Mouse (Mus musculus) hindbrain, embryonic 10.5 days (tissue): ENCODE data around the gene Gba. TPM values are rescaled to one million over a fixed set of nuclear protein-coding genes. Genes with fewer than 3 reads are reported as not detected.
"Not testable (repeated sequence)": the region's sequence is repeated elsewhere in the genome, so short reads cannot be mapped to it uniquely, and the experiment has no call there.

Source experiments
- DNase-seq: peaks from one replicate; pipeline ENCODE4 v3.0.0-alpha.2; 2017; ENCODE audit warnings: low spot score
- H3K27ac ChIP-seq: fragments of 300-500 bp; sonication (generic); 2 replicates; pipeline ENCODE4 v1.5.1; 2016; ENCODE audit warnings: mild to moderate bottlenecking, moderate library complexity
- H3K27me3 ChIP-seq: fragments of 300-500 bp; sonication (generic); 2 replicates; pipeline ENCODE4 v1.6.1; 2016; ENCODE audit warnings: mild to moderate bottlenecking; ENCODE audit not compliant: poor library complexity, insufficient read depth, severe bottlenecking
- H3K36me3 ChIP-seq: fragments of 300-500 bp; sonication (generic); 2 replicates; pipeline ENCODE4 v1.6.1; 2016; ENCODE audit warnings: mild to moderate bottlenecking, moderate library complexity
- H3K4me1 ChIP-seq: fragments of 300-500 bp; sonication (generic); replicated peaks from 2 replicates; pipeline ENCODE4 v1.6.1; 2016; ENCODE audit warnings: mild to moderate bottlenecking
- H3K4me3 ChIP-seq: fragments of 300-500 bp; sonication (generic); 2 replicates; pipeline ENCODE4 v1.5.1; 2016; ENCODE audit warnings: mild to moderate bottlenecking, moderate library complexity
- H3K9me3 ChIP-seq: fragments of 300-500 bp; sonication (generic); 2 replicates; pipeline ENCODE4 v1.6.1; 2016; ENCODE audit warnings: mild to moderate bottlenecking, moderate library complexity
- WGBS: fragments of 180-500 bp; shearing (Covaris S2); methylation state at CpG from one replicate; pipeline ENCODE4 v1.1.7; 2016; 5-methylcytosine and 5-hydroxymethylcytosine counted together
- polyA plus RNA-seq: library from polyadenylated mRNA; unstranded; fragments of >200 nt; fragmentation: Nextera tagmentation; extraction: Ambion mirVana; gene quantifications from 2 replicates; pipeline ENCODE4 v1.2.1, GENCODE M21; 2016

Gba gene
- polyA plus RNA-seq, 1 experiment from 2014 or later, result 50.0 TPM

- 90% methylated on average over 7 of the region's 7 CpGs for WGBS
- H3K36me3 ChIP-seq, result peaks cover 66% of the 10 kb centered on the region
Observed at GRCm38 (mm10) chr3:89209731-89210130, 7.0 kb downstream of the Gba start.

GRCm38 (mm10) chr3:89210162-89210561 is 7.4 kb downstream of the Gba start:
- DNase-seq, result no peak
- H3K4me3 ChIP-seq, result no peak overlapping the region
- peaks cover 24% of the 10 kb centered on the region for H3K4me1 ChIP-seq
- H3K27me3 ChIP-seq, result no peaks in the 10 kb centered on the region
- no peak overlapping the region for H3K27ac ChIP-seq
- WGBS, result 92% methylated on average over 13 of the region's 13 CpGs
- H3K9me3 ChIP-seq, result no peaks in the 10 kb centered on the region
- peaks cover 61% of the 10 kb centered on the region for H3K36me3 ChIP-seq

More at GRCm38 (mm10) chr3:89209731-89210130, 7.0 kb downstream of the Gba start:
- Histone ChIP-seq H3K4me3 (no peak overlapping the region), H3K27ac (no peak overlapping the region), H3K27me3 (no peaks in the 10 kb centered on the region), H3K9me3 (no peaks in the 10 kb centered on the region), H3K4me1 (peaks cover 20% of the 10 kb centered on the region)
- no peak for DNase-seq

GRCm38 (mm10) chr3:89210731-89211130 is 8.0 kb downstream of the Gba start:
- peaks cover 56% of the 10 kb centered on the region for H3K36me3 ChIP-seq
- WGBS, result 89% methylated on average over 7 of the region's 7 CpGs
- peaks cover 30% of the 10 kb centered on the region for H3K4me1 ChIP-seq
- H3K27ac ChIP-seq, result no peak overlapping the region
- no peak for DNase-seq
- no peaks in the 10 kb centered on the region for H3K9me3 ChIP-seq
- no peak overlapping the region for H3K4me3 ChIP-seq
- H3K27me3 ChIP-seq, result no peaks in the 10 kb centered on the region

- H3K27me3 ChIP-seq, result no peaks in the 10 kb centered on the region
- H3K4me3 ChIP-seq, result peak overlapping the region; percentile 68
- peaks cover 39% of the 10 kb centered on the region for H3K36me3 ChIP-seq
- WGBS, result under 1% methylated on average over 69 of the region's 69 CpGs
- DNase-seq, result peak; percentile 94
- peak overlapping the region; percentile 98 for H3K27ac ChIP-seq
- peaks cover 61% of the 10 kb centered on the region for H3K4me1 ChIP-seq
- no peaks in the 10 kb centered on the region for H3K9me3 ChIP-seq
Observed at GRCm38 (mm10) chr3:89213803-89214530, 11.2 kb downstream of the Gba start.

GRCm38 (mm10) chr3:89214681-89215411 is 12.1 kb downstream of the Gba start, which contains the start of gene Thbs3:
Gene Thbs3 (plus strand): TSS chr3:89215180.
- peaks cover 69% of the 10 kb centered on the region for H3K4me1 ChIP-seq
- H3K27ac ChIP-seq, result peak within 1 kb of the TSS; percentile 98
- peak; percentile 81 for DNase-seq
- H3K4me3 ChIP-seq, result peak within 1 kb of the TSS; percentile 68
- under 1% methylated on average over 19 of the region's 19 CpGs for WGBS
- no peaks in the 10 kb centered on the region for H3K27me3 ChIP-seq
- H3K36me3 ChIP-seq, result peaks cover 39% of the 10 kb centered on the region
- H3K9me3 ChIP-seq, result no peaks in the 10 kb centered on the region

- H3K9me3 ChIP-seq, result no peaks in the 10 kb centered on the region
- peaks cover 37% of the 10 kb centered on the region for H3K36me3 ChIP-seq
- peak; percentile 88 for DNase-seq
- 0% methylated on average over 6 of the region's 6 CpGs for WGBS
- H3K4me1 ChIP-seq, result peaks cover 77% of the 10 kb centered on the region
- H3K27ac ChIP-seq, result peak overlapping the region; percentile 98
- peak overlapping the region; percentile 68 for H3K4me3 ChIP-seq
- H3K27me3 ChIP-seq, result no peaks in the 10 kb centered on the region
Observed at GRCm38 (mm10) chr3:89215853-89216252, 13.1 kb downstream of the Gba start.

GRCm38 (mm10) chr3:89216407-89216806 is 13.7 kb downstream of the Gba start:
- 74% methylated on average over 7 of the region's 7 CpGs for WGBS
- Histone ChIP-seq H3K4me3 (peak overlapping the region; percentile 68; the same call in 1 of the 2 replicates), H3K36me3 (peaks cover 38% of the 10 kb centered on the region), H3K4me1 (peaks cover 83% of the 10 kb centered on the region), H3K27ac (peak overlapping the region; percentile 50; the same call in 1 of the 2 replicates)
- not testable (repeated sequence) for H3K27me3 ChIP-seq, H3K9me3 ChIP-seq, DNase-seq

- H3K4me3 ChIP-seq, result no peak overlapping the region
- DNase-seq, result no peak
- no peaks in the 10 kb centered on the region for H3K27me3 ChIP-seq
- 87% methylated on average over 1 of the region's 1 CpGs for WGBS
- peak overlapping the region; percentile 43 for H3K27ac ChIP-seq
- peaks cover 56% of the 10 kb centered on the region for H3K36me3 ChIP-seq
- H3K9me3 ChIP-seq, result no peaks in the 10 kb centered on the region
- peaks cover 86% of the 10 kb centered on the region for H3K4me1 ChIP-seq
Observed at GRCm38 (mm10) chr3:89218271-89218670, 15.5 kb downstream of the Gba start.

- Histone ChIP-seq H3K9me3 (no peaks in the 10 kb centered on the region), H3K36me3 (peaks cover 69% of the 10 kb centered on the region), H3K4me1 (peaks cover 91% of the 10 kb centered on the region), H3K27ac (peak overlapping the region; percentile 19), H3K4me3 (no peak overlapping the region), H3K27me3 (no peaks in the 10 kb centered on the region)
- 57% methylated on average over 8 of the region's 8 CpGs for WGBS
- DNase-seq, result peak; percentile 29
Observed at GRCm38 (mm10) chr3:89219546-89219945, 16.8 kb downstream of the Gba start.

- H3K36me3 ChIP-seq, result peaks cover 81% of the 10 kb centered on the region
- 73% methylated on average over 5 of the region's 5 CpGs for WGBS
- H3K27ac ChIP-seq, result 0 out of 2 replicates have a peak overlapping the region, but pooled peaks have one; percentile 12
- H3K4me3 ChIP-seq, result no peak overlapping the region
- DNase-seq, result no peak
- H3K9me3 ChIP-seq, result no peaks in the 10 kb centered on the region
- peaks cover 91% of the 10 kb centered on the region for H3K4me1 ChIP-seq
- H3K27me3 ChIP-seq, result no peaks in the 10 kb centered on the region
Observed at GRCm38 (mm10) chr3:89221167-89221566, 18.4 kb downstream of the Gba start.

- peaks cover 57% of the 10 kb centered on the region for H3K36me3 ChIP-seq
- no peak for DNase-seq
- peaks cover 86% of the 10 kb centered on the region for H3K4me1 ChIP-seq
Observed at GRCm38 (mm10) chr3:89224796-89225195, 22.1 kb downstream of the Gba start.

GRCm38 (mm10) chr3:89225321-89225815 is 22.6 kb downstream of the Gba start:
- 24% methylated on average over 12 of the region's 12 CpGs for WGBS
- peaks cover 51% of the 10 kb centered on the region for H3K36me3 ChIP-seq
- no peaks in the 10 kb centered on the region for H3K9me3 ChIP-seq
- peak overlapping the region; percentile 97 for H3K27ac ChIP-seq
- peaks cover 81% of the 10 kb centered on the region for H3K4me1 ChIP-seq
- H3K27me3 ChIP-seq, result peaks cover 17% of the 10 kb centered on the region
- DNase-seq, result no peak
- peak overlapping the region; percentile 83 for H3K4me3 ChIP-seq

More at GRCm38 (mm10) chr3:89224796-89225195, 22.1 kb downstream of the Gba start:
- peak overlapping the region; percentile 83 for H3K4me3 ChIP-seq
- H3K27ac ChIP-seq, result peak overlapping the region; percentile 97
- WGBS, result 53% methylated on average over 11 of the region's 11 CpGs
- H3K9me3 ChIP-seq, result no peaks in the 10 kb centered on the region
- peaks cover 11% of the 10 kb centered on the region; the same call in 1 of the 2 replicates for H3K27me3 ChIP-seq

- peak overlapping the region; percentile 83 for H3K4me3 ChIP-seq
- H3K4me1 ChIP-seq, result peaks cover 78% of the 10 kb centered on the region
- H3K27me3 ChIP-seq, result peaks cover 22% of the 10 kb centered on the region
- no peaks in the 10 kb centered on the region for H3K9me3 ChIP-seq
- WGBS, result 13% methylated on average over 4 of the region's 4 CpGs
- peak overlapping the region; percentile 97 for H3K27ac ChIP-seq
- peaks cover 48% of the 10 kb centered on the region for H3K36me3 ChIP-seq
- peak; percentile 89 for DNase-seq
Observed at GRCm38 (mm10) chr3:89225918-89226317, 23.2 kb downstream of the Gba start.
